Mouse (Mus musculus): ENCODE measurements around the gene Kdm4a.
A peak's percentile ranks its signal among the peaks of the same experiment; 100 is the strongest.

Gene Kdm4a

DNA sequence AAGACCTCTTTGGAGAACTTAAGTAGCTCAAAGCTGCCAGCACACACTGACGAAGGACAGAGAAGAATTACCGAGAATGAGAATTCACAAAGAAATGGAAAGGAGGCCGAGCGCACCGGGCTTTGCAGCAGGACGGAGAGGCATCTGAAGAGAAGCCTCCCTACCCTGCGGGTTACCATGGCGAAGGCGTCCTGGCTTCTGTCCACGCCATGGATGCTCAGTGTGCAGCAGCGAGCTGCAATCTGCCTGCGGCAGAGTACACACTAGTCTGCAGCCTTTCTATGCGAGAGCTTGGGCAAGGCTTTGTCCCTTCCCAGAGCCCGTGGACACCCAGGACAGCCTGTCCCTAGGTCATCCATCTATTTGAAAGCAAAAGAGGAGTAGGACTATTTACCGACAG, 23.3 kb downstream of the Kdm4a start:
- no peak for DNase-seq (ENCODE audit: low read depth, low spot score)

DNA sequence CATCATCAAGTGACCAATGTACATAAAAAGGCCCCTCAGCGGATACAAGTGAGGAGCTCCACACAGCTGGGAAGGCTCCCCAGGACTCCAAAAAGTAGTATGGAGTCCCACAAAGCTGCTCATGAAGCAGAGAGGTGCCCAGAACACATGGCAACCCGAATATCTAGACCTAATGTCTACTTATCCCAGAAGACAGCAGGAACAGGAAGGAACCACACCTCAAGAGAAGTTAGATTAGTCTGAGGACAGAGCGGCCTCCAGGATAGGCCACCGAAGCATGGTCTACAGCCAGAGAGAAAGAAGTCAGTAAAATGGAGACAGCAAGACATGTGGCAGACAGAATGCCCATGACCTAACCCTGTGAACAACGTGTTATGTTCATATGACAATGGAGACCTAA, 25.0 kb downstream of the Kdm4a start:
- no peak for DNase-seq (ENCODE audit: low read depth, low spot score)

DNA sequence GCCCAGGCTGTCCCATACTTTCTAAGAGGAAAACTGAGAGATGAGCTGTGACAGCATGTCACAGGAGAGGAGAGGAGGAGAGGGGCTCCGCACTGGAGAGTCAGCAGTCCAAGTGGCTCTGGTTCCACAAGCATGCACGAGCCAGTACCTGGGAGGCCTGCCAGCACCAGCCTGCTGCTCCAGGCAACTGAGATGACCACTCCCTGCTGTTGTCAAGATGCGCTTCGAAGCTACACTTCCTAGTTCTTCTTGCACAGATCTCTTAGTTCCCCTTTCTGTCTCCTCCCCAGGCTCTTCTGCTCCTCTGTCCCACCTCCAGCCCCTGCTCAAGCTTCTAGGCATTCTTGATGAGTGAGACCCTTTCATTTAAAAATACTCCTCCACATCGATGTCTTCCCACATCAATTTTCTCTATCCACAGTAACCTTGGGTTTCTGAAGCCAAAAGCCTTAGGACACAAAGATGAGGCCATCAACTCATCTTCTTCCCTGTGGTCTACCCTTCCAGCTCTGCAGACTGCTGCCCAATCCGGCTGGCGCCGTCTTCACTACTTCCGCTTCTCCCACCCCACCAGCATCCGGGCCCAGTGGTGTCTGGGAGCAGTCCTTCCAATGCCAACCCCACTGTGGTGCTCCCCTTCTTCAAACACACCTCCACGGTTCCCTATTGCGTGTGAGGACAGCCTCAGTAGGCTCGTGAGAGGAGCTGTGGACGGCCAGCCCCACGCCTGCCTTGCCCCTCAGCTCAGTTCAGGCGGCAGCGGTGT, 27.6 kb downstream of the Kdm4a start:
- DNase-seq (ENCODE audit: low read depth, low spot score) = no peak

DNA sequence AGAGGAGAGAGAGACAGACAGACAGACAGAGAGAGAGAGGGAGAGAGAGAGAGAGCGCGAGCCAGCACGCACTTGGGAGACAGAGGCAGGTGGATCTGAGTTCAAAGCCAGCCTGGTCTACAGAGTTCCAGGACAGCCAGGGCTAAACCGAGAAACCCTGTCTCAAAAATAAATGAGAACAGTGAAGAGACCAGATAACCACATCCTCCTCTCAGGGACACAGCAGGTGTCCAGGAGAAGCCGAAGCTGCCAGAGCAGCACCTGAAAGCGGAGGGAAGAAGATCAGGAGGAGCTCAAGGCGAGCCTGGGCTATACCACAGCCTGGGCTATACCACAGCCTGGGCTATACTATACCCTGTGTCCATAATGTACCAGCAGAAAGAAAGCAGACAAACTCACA, 29.0 kb downstream of the Kdm4a start:
- DNase-seq (ENCODE audit: low read depth, low spot score) = no peak

DNA sequence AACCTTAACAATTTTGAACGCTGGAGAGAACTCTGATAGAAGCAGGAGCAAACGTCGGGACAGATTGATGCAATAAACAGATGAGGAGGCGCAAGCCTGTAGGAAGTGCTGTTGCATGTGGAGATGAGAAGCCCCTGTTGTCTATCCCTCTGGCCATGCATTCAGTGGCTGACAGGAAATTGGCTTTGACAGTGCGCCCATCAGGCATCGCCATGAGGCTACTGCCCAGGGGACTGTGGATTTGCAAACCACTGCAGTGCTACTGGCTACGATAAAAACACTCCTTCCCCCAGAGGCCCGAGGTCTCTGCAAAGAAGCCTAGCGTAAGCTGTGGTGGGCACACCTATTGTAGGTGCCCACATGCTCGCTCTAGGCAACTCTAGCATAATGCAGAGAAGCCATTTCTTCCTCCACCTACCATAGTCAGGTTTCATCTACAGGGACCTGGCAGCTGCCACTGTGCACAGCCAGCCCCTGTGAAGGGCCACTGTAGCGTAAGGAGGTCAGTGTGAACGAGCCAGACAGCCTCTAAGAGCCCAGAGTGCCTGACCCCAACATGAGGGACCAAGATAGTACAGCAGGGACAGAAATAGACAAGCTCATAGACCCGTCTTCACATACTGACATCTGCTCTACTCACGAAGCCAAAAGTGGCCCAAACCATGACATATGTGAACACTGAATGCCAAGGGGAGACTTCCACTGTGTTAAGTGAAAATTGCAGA, 29.7 kb downstream of the Kdm4a start:
- DNase-seq (ENCODE audit: low read depth, low spot score) = no peak

DNA sequence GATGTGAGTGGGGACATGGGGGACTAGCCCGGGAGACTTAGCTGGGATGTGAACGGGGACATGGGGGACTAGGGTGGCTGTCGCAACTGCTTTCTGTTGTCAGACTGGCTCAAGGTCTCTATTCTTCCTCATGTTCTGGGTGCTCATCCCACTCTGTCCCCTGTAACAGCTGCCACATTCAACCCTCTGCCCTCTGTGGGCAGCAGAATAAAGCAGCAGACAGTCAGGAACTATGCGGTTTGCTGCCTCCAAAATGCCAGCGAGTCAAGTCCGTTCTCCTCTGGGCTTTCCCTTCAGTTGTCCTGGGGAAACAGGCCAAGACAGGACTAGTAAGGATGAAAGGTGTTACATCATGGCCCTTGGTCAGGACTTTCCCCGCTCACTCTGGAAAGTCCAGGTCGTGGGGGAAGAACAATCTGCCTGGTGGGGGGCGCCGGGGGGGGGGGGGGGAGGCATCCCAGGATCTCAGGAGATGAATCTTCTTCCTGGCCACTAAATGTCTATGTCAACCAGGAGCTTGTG, 30.7 kb downstream of the Kdm4a start:
- no peak for DNase-seq (ENCODE audit: low read depth, low spot score)

DNA sequence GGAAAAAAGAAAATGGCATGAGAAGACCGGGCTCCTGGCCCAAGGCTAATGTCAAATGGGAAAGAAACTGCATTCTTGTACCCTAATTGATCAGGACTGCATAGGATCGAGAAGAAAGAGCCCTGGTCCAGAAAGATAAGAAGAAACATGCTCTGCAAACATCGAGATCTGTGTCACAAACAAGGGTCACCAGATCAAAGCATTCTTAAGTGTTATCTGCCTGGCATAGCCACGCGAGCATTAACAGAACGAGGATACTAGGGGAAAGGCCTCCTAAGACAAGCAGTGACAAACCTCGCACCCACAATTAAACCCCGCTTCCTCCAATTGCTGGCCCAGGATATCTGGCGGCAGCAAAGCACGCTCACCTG, 31.5 kb downstream of the Kdm4a start:
- no peak for DNase-seq (ENCODE audit: low read depth, low spot score)

DNA sequence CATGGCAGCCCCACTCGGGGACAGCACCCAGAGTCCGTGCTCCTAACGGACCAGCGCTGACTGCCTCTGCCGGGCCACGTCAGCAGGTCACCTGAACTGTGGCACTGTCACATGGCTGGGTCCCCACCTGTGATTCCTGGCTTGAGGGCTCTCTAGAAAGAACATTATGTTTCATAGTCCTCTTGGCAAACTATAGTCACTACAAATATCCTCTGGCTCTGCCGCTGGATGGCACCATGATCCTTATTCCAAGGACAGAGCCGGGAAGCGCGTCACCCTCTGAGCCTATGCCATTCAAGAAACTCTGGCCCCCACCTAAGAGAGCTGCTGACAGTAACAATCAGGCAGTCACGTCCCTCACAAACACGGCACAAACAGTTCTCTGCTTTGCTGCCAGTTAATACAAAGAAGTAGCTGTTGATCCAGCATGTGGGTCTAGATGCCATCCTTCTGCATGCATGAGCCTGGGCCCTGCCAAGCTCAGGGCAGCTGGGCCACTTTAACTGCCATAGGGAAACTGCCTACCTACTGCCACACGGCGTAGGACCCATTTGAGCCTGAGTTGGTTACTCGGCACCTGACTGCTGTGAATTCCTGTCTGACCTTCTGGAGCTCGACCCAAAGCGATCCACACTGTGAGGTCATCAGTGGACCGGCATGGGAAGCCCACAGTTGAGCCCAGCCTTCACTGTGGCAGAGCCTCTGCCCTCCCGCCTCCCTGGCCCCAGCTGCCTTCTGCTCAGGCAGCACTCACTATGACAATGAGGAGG, 32.1 kb downstream of the Kdm4a start:
- DNase-seq (ENCODE audit: low read depth, low spot score) = no peak

DNA sequence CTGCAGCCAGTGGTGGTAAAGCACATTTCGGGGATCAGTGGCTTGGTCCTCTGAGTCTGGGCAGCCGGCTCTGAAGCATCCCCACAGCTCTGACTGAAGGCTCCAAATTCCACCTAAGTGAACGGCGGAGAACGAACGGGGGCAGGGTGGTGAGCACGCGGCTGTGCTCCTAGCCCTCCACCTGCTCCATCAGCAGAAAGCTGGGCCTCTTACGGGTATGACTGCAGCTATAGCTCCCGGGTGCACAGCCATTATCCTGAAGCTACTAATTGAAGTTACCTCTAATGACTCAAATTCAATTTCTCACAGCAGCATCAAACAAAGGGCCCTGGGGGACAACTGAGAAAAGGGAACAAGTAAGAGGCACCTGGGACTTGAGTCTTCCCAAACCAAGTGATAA, 32.8 kb downstream of the Kdm4a start:
- DNase-seq (ENCODE audit: low read depth, low spot score) = no peak

DNA sequence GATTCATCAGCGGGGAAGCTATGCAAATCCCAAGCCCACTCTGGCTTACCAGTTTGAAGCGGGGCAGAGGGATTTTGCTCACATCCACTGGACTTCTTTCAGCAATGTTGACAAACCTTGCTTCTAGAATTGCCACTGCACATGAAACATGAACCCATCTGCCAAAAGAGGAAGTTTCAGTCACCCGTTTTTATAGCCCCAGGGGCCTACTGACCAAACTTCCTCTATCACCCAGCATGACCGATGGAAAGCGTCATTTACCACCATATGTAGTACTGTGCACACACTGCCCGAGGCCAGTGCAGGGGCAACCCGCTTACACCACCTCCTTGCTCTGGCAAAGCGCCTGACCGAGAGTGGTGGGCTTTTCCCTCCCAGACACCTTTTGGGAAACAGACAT, 35.5 kb downstream of the Kdm4a start:
- DNase-seq (ENCODE audit: low read depth, low spot score) = no peak

DNA sequence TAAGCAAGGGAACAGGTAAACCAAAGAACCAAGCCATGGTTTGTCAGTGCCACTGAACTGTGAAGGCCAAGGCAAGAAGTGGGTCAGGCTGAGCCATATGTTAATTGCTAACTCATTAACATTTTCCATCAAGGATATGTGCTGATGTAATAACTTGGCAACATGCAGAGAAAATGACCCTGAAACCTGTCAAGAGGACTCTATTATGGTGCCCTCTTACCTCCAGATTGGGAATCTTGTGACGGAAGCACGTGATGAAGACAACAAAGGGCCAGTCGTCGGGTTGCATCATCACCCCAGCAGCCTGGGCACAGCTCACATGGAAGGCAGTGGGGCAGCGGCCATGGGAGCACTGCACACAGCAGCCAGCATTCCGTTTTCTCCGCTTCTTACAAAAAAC, 36.2 kb downstream of the Kdm4a start:
- no peak for DNase-seq (ENCODE audit: low read depth, low spot score)

DNA sequence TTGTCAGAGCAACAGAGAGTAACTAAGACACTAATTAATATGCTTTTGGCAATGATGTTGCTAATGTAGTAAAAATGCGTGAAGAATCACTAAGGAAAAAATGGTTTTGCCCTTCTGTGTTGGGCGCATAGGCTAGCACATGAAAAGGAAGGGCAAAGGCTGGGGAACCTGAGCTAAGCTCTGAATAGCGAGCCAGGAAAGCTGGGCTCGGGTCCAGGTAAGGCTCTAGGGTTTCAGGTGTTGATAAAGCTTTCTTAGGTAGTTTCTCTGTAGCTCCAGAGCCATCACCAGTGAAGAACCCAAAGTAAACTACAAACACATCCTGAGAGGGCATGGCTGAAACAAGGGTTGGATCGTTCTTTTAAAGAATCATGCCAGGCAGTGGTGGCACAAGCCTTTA, 38.3 kb downstream of the Kdm4a start:
- DNase-seq (ENCODE audit: low read depth, low spot score) = no peak

DNA sequence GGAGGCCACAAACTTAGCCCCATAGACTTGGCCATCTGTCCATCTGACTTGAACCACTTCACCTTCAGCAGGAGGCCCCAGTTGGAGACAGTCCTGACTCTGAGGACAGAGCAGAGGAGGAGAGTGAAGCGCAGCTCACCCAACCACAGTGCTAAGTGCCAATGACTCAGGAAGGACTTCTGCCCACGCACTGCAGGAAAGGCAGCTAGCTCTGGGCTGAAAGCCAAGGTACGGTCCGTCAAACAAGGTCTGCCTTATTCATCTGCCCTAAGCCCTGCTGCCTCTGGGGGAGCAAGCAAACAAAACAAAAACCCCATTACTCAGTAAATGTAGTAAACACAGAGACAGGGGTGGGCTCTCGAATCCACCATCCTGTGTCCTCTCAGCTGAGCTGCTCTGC, 41.0 kb downstream of the Kdm4a start:
- peak; percentile 26 for DNase-seq (ENCODE audit: low read depth, low spot score)

DNA sequence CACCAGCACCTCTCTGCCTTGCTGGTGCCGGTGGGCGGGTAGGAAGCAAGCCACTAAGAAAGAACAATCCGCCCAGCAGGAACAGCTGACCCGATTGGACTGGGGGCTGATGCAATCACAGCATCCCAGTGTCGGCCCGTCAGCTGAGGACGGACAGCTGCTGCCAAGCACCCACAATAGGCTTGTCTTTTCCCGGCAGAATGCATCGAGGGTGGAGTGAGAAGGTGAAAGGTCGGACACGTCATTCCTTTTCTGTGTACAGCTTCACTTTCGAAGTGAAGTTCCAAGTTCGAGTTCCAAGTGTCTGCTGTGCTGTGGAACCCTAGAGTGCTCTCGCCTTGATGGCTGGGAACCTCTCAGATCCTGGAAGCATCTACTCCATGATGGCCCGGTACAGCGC, 42.0 kb downstream of the Kdm4a start:
- DNase-seq (ENCODE audit: low read depth, low spot score) = no peak

DNA sequence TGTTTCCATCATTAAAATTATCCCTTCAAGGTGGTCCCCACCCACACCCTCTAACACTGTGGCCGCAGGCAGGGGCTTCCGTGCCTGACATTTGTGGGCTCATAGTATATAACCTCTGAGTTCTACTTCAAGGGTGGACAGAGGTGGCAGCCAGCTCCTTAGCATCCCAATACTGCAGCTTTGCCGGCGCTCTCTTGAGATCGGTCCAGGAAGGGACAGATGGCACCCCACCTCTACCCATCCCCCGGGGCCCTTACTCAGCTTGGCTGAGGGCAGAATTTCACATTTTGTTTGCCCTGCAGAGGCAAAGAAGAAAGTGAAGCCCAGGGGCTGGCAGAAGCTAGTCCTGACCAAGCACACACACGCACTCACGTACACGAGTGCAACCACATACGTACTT, 42.5 kb downstream of the Kdm4a start:
- no peak for DNase-seq (ENCODE audit: low read depth, low spot score)

DNA sequence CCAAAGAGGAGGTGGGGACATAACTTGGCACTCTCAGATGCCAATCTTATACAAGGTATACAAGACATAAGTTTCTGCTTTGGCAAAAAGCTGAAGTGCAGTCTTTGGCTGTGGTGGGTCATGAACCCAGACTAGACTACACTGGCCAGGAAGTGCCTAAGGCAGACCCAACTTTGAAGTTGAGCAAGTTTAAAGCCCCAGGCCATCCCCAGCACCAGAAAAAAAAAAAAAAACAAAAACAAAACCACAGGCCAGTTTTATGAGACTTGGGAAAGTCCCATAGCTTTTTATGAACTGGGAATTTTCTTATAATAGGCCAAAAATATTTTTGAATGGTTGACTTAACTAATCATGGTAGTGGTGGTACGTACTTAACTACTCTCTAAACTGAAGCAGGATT, 44.4 kb downstream of the Kdm4a start:
- DNase-seq (ENCODE audit: low read depth, low spot score) = no peak

DNA sequence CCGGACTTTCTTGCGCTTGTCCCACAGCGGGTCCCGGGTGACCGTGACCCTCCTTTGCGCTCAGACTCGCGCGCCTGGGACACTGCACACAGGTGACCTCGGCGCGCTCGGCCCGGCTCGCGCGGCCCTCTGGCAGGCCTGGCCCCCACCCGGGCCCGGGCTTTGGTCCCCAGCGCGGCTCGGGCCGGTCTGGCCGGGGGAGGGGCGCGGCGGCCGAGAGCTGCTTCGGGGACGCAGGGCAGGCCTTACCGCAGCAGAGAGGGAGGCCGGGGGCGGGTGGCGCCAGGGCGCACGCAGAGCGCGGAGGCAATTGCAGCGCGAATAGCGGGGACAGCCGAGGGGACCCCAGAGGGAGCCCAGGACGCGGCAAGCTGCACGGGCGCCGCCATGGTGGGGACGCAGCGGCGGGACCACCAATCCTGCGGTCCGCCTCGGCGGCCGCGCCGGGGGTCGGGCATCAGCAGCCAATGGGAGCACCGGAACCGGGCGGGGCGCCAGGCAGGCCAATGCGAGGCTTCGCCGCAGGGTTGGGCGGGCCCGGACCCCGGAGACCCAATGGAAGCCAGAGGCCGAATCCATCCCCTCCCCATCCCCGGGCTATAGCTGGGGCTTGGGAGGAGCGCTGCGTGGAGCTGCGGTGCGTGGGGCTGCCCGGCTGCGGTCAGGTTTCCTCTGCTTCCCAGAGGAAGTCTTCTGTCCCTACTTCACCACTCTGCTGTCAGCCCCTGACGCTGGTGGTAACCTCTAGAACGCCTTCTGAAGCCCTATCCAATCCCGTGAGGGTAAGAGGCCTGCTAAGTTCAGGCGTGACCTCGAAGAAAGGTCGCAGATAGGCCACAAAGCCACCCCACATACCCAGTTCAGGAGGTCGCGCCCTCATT, 45.1 kb downstream of the Kdm4a start, which contains the start of gene St3gal3:
Gene St3gal3 (minus strand): TSS at position 430 of the 881 bp plus-strand sequence.
- peak; percentile 89 for DNase-seq (ENCODE audit: low read depth, low spot score)

DNA sequence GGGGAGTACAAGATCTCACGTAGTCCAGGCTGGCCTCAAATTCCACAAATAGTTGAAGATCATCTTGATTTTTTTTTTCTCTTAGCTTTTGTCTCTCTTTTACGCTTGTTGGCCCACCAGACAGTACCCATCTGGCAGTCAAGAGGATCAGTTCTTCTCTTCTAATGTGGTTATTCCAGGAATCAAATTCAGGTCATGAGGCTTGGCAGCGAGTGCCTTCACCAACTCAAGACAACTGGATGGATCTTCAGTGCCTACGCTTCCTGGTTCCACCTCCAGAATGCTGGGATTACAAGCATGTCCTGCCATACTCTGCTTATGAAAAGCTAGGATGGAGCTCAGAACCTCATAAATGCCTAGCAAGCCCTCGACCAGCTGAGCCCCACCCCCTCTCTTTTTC, 48.5 kb downstream of the Kdm4a start:
- DNase-seq (ENCODE audit: low read depth, low spot score) = no peak

DNA sequence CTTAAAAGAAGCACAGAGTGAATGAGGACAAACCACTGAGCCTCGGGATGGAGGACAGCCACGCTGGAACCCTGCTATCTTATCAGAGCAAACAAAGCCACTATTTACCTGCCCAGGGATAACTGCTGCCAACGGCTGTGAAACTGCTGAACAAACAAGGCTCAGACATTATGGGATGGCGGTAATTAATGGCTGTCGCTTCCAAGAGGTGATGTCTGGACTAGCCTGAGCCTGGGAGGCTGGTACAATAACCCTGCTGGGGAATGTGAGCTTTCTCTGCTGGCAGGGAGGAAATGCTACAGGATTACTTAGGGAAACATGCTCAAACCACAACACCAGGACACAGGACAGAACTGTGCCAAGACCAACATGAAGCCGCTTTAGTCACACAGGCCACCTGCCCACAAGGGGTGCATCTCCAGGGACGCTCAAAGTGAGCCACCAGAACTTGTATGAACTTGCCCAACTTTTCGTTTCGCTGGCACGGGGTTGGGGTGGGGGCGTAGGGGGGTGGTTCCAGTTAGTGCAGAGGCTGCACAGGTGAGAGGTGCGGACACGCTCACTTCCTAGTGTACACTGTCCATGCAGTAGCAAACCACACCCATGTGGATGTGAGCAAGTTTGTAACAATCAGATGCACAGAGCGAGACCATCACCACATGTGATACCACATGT, 56.7 kb downstream of the Kdm4a start:
- DNase-seq (ENCODE audit: low read depth, low spot score) = no peak

DNA sequence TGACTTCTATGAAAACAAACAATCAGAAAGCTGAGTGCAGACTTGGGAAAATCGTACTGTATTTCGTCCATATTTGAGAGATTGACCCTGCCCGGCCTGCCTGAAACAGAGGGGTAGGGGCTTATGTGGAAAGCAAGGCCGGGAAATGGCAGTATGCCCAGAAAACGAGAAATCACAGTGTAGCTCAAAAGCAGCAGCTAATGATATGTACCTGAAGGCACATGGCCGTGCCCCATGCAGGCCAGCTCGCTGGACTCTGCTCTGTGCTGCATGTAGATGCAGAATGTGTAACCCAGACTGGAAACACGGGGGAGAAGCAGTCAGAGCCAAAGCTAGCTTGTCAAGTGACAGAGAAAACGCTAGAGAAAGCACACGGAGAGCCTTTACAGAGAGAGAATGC, 57.8 kb downstream of the Kdm4a start:
- no peak for DNase-seq (ENCODE audit: low read depth, low spot score)

DNA sequence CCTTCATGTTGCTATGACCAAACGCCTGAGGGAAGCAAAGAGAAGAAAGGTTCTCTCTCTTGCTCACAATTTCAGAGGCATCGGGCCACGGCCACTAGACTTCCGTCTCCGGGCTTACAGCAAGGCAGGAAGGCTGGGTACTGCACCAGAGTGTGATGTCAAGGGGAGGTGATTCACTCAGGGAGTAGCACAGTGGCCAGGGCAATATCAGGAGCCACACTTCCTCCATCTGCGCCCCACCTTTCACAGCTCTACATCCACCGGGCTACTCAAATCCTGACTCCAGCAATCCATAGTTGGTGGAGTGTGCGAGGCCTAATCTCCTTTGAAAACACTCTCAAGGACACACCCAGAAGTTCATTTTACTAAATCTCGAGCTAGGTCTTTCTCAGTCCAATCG, 62.3 kb downstream of the Kdm4a start:
- no peak for DNase-seq (ENCODE audit: low read depth, low spot score)

All from brain, embryonic 18.5 days (tissue).